Mouse (Mus musculus): ENCODE results near the gene Plscr2.
A peak's percentile ranks its signal among the peaks of the same experiment; 100 is the strongest.

Plscr2 gene

DNA sequence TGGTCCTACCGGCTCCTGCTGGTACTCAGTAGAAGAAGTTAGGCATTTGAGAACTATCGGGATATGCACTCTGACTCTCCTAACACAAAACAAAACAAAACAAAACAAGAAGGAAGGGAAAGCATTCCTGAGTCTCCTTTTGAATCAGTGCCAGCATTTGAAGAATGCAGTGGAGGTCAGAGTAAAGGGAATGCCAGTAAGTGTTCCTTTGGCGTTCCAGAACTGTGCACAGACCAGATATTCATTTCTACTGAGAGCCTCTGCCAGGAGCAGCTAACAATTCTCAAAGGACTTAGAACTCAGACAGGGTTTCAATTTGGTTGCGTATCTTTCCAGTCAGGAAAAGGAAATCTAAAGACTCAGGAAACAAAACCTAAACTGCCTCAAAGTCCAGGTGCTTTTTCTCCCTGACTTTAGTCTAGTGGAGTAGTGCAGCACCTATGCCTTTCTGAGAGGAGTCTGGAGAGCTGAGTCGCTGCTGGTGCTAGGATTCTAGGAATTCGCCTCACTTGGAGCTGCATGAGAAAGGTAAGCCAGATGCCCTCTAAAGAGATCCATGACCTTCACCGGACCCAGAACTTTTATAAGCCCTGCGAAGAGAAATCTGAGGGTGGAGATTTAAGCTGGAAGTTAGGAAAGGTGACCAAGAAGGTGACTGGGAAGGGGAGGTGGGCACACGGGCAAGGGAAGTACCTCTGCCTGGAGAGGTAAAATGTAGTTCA is at the start of gene Plscr2:
Gene Plscr2 (plus strand): TSS at position 117 of the 722 bp plus-strand sequence.
- no peak for DNase-seq (ENCODE audit: low read depth in 2 of 2, low spot score in 2 of 2)

DNA sequence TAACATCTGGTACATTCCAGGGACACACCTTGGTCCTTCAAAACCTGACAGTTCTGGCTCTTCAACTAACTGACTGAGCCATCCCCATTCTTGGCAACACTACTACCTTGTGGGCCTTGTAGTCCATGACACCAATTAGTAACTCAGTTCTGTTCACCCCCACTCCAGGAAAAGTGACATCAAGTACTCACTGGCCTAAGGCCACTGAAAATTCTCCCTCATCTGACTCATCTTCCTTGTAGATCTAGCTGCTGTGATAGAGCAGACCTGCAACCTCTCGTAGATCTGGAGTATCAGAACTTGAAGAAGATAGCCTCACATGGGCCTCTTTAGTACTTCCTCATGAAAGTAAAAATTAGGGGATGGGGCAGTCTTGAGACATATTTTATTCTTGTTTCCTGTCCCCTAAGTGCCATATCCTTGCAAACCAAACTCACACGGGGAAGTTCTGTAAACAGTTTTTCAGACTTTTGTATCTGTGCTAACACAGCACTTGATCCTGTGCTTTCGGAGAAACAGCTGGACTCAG is 49.2 kb upstream of the Plscr2 start:
- no peak for DNase-seq (ENCODE audit: low read depth in 2 of 2, low spot score in 2 of 2)

DNA sequence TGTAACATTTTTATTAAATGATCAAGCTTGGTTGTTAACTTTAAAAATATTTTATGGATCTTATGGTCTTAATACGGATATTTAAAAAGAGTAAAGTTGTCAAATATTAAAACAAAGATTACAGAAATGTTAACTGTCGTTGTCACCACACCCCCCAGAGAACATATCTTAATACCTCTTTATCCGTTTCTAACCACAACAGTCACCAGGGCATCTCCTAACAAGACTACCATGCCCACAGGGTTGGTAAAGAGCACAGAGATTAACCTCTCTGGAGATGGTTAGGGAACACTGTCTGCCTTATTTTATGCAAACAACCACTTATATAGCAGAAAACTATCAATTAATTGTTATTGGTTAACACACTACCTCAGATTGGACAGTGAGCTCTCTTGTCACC is 48.6 kb upstream of the Plscr2 start:
- DNase-seq (ENCODE audit: low read depth in 2 of 2, low spot score in 2 of 2), result no peak

DNA sequence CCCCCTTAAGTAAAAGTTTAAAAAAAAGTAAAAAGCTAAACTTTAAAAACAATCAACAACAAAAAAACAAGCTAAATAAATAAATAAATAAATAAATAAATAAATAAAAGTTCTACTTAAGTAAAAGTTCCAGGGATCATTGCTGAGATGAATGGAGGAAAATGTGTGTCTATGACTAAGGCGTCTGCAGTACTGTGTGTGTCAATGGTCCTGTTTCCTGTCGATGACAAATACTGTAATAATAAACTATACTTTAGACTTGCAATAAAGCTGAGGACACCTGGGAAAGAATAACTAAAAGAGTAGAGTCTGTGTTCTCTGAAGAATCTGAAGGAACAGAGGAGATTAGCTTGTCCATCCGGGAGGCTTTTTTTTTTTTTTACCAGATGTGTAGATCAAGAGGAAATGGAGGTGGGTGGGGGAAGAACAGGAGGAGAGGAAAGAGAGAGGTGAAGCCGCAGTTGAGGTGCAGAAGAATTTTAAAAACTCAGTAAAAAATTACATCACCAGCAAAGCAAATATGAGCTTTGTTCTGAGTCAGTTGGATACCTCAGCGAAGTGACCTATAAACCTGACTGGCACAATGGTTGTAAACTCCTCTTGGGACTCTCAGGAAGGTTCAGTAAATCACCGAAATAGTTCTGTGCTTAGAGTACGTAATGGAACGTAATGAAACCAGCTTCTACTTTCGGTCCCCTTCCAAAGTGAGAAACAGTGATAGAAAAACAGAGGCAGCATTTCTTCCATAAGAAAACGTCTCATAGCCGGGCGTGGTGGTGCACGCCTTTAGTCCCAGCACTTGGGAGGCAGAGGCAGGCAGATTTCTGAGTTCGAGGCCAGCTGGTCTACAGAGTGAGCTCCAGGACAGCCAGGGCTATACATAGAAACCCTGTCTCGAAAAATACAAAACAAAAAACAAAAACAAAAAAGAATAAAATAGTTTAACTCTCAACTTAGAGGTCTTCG is 46.3 kb upstream of the Plscr2 start:
- DNase-seq (ENCODE audit: low read depth in 2 of 2, low spot score in 2 of 2), result no peak

DNA sequence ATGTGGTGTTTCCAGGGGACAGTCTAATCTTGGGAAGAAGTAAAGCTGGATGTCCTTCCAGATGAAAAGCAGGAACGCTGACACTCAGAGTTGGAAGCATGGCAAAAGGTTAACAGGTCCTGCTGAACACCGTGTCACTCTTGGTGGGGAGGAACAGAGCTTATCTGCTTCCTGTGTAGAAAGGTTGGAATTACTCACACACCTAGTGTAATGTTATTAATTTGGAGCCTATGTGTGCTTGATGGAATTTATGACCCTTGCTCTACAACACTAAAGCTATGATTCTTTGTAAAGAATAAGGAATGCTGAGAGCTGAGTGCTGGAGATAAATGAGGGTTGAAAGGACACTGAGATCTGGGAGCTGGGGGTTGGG is 45.6 kb upstream of the Plscr2 start:
- no peak for DNase-seq (ENCODE audit: low read depth in 2 of 2, low spot score in 2 of 2)

DNA sequence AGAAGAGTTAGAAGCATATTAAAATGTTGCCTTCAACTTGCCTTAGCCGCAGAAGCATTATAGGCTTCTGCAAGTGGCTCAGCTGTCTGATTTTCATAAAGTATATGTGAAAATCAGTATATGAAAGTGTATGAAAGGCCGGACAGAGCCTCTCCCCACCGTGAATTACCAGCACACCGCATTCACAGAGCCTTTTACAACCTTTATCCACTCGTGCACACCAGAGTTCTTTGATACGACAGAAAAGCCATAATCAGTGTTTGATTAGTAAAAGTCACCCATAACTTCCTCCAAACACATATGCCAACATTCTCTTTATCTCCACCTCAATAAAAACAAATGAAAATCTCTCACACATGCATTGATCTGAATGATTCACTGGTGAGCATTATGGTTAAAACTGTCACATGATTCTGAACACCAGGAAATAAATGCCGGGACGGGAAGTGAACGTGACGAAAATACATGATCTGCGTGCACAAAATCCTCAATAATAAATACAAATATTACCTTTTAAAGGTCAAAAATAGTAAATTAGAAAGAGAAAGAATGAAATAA is 40.4 kb upstream of the Plscr2 start:
- DNase-seq (ENCODE audit: low read depth in 2 of 2, low spot score in 2 of 2), result no peak

DNA sequence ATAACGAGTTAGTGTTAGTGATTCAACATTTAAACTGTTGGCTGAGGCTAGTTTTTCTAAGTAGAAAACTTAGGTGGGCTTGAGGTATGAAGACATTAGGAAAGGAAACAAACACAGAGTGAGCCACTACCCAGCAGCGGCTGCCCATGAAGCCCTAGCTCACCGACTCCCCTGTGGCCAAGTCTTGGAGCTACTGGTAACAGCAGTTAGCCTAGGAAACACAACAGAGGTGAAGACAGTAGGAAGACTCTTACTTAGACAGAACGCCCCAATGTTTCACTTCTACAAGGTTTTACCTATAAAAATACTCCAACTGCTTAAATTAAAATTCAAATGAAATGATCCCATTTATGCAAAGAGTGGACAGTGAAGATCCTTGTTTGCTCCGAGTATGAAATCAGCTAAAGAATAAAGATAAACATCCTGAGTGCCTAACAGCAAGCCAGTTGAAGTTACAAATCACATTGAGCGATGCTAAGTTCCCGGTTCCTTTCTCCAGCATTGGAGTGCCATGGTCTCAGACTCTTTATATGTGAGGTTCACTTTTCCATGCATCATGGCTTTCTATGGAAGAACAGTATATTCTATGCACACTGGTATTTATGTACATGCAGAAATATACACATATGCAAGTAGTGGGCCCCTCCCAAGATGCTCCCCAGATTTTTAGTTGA is 26.5 kb upstream of the Plscr2 start:
- no peak for DNase-seq (ENCODE audit: low read depth in 2 of 2, low spot score in 2 of 2)

DNA sequence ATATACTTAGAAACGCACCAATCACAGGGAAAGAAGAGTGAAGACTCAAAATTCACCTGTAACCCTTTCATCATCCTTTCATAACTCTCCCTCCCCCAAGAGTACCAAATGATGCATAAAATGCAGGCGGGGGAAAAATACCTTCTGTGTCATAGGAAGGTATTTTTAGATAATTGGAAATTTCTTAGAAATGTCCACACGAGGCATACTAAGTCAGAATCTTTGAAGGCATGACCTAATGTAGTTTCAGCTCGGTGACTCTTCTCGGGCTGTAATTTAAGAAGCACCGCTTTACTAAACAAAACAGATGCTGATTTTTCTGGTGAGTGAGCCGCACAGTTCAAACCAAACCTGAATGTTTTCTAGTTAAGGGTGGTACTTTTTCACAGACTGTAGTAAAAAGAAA is 26.0 kb upstream of the Plscr2 start, which contains the start of gene Plscr1:
Gene Plscr1 (plus strand): TSS at position 304 of the 406 bp plus-strand sequence.
- no peak for DNase-seq (ENCODE audit: low read depth in 2 of 2, low spot score in 2 of 2)

DNA sequence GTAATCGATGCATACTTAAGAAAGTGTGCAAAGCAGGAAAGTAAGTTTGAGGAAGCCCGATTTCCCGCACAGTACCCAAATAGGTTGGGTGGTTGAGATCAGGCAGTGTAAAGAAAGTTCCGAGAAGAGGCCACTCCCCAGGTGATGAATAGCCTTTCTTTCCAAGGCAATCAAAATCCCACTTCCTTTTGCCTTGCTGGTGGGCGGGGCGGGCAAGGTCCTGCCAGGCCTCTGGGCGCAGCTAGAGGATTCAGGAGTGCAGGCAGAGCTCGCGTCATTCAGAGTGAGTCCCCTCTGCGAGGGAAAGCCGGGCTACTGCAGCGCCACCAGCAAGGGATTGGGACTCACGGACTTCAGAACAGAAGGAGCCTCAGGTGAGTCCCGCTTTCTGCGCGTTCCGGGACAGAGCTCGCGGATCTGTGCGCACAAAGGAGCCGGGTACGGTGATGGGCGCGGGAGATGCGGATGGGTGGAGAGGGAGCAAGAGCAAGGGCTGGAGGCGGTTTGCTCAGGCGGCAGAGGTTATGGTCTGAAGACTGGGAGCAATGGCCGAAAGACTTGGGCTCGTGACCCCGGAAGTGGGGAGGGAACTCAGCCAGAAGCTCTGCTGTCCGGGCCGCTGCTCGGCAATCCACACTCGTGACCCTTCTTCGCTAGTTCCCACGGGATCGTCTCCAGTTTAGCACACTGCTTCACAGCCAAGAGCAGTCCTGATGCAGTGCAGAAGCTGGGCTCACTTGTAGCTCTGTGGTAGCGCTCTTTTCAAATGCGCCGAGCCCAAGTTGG is 25.2 kb upstream of the Plscr2 start:
- DNase-seq (ENCODE audit: low read depth in 2 of 2, low spot score in 2 of 2), result peak in 1 of 2 experiments; percentile 4

DNA sequence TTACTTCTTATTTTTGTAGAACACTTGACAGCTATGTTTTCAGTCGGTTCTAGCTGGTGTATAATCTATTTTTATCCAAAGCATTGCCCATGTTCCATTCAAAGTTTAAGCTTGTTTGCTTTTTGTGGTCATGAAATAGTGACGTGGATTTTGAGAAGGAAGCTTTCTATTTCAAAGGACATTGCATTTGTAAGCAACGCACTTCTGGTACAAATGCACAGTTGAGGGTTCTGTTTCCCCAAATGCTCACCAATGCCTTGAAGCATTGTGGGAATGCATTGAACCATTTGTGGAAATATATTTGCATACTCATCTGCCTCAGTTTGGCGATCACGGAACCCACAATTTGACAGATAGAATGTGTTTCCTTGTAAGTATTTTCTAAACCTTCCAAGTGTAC is 22.7 kb upstream of the Plscr2 start:
- DNase-seq (ENCODE audit: low read depth in 2 of 2, low spot score in 2 of 2), result no peak

DNA sequence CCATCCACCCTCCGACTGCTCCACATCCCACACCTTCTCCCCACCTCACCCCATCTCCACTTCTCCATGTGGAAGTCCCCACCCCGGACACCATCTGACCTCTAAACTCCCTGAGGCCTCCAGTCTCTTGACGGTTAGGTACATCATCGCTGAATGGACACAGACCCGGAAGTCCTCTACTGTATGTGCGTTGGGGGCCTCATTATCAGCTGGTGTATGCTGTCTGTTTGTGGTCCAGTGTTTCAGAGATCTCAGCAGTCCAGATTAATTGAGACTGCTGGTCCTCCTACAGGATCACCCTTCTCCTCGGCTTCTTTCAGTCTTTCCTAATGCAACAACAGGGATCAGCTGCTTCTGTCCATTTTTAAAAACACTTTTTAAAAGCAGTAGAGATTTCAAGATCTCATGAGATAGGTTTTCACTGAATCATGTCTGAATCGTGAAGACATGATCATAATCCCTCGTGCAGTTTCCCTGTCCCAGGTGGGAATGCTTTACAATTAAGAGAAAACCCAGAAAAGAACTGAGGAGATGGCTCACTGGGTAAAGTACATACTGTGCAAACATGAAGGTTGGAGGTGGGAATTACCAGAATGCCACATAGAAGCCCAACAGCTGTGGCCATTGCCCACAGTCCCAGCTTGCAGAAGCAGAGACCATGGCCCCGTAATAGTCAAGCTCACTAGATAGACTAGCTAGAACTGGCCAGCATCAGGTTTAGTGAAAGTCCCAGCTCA is 21.6 kb upstream of the Plscr2 start:
- DNase-seq (ENCODE audit: low read depth in 2 of 2, low spot score in 2 of 2), result no peak

DNA sequence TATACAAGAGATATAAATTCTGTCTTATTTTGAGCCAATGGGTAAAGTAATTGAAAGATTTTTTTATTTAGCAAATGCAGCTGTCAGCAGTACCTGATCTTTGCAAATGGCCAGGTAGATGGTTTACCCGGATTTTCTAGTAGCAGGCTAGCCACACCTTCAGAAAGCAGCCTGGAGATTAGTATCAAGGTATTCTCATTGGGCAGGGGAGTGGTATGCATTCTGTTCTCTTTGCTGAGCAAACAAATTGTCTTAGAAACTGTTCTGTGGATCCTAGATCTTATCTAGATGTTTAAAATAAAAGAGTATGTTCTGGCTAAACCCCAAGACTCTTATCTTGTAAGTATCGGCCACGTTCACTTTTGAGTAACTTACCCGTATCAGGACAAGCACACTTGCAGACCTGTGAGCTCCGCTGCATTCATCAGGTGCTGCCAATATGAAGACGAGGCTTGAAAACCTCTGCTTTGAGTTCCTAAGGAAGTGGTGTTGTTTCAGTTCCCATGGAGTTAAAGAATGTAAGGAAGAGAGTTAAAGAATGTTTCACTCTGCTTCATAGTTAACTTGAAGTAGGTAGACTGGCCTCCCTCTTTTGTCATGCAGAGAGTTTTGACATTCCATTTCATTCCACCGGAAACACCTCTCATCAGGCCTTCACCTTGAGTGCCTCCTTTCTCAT is 14.8 kb upstream of the Plscr2 start:
- no peak for DNase-seq (ENCODE audit: low read depth in 2 of 2, low spot score in 2 of 2)

DNA sequence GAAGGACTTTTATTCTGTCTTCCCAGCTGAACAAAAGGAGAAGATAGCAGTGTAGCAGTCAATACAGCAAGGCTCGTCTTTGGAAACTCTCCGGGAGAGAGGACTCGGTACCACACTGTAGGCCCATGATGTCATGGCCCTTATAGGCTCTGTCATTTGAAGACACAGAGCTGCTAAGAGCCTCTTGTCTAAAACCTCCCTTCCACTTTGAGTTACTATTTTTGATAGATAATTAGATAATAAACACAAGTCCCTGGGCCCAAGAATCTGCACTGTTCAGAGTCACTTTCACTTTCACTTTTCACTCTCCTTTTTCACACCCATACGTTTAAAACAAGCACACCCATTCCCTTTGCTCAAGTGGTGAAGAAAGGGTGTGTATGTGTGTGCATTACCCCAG is 9.7 kb upstream of the Plscr2 start:
- no peak for DNase-seq (ENCODE audit: low read depth in 2 of 2, low spot score in 2 of 2)

DNA sequence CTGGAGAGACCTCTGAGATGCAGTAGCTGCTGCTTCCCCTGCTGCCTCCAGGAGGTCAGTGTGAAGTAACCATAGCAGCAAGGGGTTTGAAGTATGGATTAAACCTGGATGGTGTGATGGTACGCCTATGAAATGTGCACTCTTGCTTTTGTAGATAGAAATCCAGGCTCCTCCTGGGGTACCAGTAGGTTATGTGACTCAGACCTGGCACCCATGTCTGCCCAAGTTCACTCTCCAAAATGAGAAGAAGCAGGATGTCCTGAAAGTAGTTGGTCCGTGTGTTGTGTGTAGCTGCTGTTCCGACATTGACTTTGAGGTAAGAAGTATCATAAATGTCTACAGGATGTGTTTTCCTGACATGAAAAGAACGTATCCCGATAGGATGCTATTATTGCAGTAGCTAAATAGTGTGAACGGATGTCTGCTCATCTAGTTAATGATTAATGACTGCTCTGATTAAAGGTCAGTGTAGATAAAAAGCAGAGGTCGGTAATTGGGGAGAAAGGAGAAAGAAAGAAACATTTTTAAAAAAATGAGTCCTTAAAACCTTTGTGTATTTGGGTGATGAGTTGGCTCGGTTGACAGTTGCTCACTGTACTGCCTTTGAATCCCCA is 8.7 kb upstream of the Plscr2 start:
- DNase-seq (ENCODE audit: low read depth in 2 of 2, low spot score in 2 of 2), result no peak

DNA sequence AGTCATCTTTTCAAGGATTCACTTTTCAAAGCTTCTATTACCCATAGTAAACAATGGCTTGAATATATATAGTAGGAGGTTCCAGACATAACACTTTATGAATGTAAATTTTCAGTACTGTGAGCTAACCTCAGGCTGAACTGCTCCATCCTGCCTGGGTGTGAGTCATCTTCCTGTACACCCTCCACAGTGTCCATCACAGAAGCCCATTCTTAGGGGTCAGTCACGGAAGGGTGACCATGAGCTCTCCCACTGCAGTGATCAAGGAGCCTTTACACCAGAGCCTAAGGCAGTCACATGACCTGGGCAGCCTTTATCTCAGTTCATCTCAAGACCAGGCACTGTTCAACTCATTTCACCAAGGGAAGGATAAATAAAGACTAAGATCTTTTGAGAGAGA is 7.7 kb upstream of the Plscr2 start:
- DNase-seq (ENCODE audit: low read depth in 2 of 2, low spot score in 2 of 2), result no peak

DNA sequence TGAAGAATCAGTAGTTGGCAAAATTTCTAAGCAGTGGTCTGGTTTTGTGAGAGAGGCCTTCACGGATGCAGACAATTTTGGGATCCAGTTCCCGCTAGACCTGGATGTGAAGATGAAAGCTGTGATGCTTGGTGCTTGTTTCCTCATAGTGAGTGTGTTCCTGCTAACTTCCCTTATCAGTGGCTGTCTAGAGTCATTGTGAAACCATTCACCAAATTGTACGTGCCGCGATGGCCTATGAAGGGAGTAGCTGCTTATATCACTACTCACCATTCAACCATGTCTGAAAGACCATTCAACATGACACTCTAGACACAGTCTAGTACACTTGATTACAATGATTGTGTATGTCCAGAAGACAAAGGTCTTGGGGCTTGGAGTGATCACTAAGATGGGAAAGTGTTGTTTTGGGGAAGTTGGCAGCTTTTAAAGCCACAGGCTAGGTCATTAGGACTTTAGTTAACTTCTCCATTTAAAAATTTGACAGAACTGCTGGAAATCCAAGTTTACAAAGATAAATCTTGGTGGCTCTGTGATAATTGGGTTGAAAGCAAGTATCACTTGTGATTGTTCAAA is 5.5 kb upstream of the Plscr2 start:
- DNase-seq (ENCODE audit: low read depth in 2 of 2, low spot score in 2 of 2), result no peak

DNA sequence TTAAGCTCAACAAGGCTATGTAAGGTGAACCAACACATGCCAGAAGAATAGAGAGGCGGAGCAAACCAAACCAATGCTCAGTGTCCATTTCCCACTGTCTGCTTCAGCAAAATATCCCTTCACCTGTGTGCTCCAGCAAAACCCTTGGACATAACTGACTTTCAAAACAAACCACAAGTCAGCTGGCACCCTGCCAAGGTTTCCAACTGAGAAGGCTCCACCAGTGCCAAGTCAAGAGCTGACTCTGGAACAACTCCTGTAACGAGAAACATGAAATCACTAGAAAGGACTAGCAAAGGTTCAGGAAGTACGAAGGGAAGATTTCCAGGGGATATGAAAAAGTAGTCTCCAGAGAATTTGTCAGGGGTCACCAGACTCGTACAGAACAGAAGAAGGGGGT is 4.5 kb upstream of the Plscr2 start:
- DNase-seq (ENCODE audit: low read depth in 2 of 2, low spot score in 2 of 2), result no peak

DNA sequence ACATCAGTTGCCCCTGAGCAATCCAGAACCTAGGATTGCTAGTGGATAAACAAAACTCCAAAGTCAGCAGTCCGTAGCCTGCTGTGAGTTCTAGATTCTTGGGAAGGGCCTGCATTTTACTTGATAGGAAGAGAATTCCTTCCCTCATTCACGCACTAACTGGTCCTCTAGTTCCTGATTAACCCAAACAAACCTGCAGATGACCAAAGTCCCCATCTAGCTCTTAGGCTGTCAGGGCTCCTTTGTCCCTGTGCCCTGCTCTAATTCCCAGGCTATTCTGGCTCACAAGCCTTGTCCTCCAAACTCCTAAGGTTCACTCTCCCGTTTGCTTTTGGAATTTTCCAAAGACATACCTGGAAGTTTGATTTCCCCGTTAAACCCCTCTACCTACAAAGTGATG is 2.8 kb upstream of the Plscr2 start:
- no peak for DNase-seq (ENCODE audit: low read depth in 2 of 2, low spot score in 2 of 2)

All from CD8-positive naive resting alpha-beta T cell, adult 2 months (primary cell).